Mouse (Mus musculus) olfactory bulb, adult 2 months (tissue): ENCODE measurements around the gene Arl5a. TPM values are rescaled to one million over a fixed set of nuclear protein-coding genes. Genes with fewer than 3 reads are reported as not detected.
A peak's percentile ranks its signal among the peaks of the same experiment; 100 is the strongest.

ENCODE experiments used
- H3K27ac ChIP-seq: fragments of 200-500 bp; 2 replicates; pipeline ENCODE4 v1.5.1; 2012; ENCODE audit warnings: low read depth, low read length; ENCODE audit not compliant: insufficient read depth
- H3K4me1 ChIP-seq: fragments of 200-500 bp; 2 replicates; pipeline ENCODE4 v1.6.1; 2012; ENCODE audit warnings: low read length; ENCODE audit not compliant: control insufficient read depth, insufficient read depth
- H3K4me3 ChIP-seq: fragments of 200-500 bp; 2 replicates; pipeline ENCODE4 v1.5.1; 2012; ENCODE audit warnings: mild to moderate bottlenecking, low read depth, low read length, moderate library complexity; ENCODE audit not compliant: insufficient read depth
- CTCF ChIP-seq: fragments of 200-500 bp; IDR thresholded peaks from 2 replicates; pipeline ENCODE4 v1.5.1; 2012; ENCODE audit warnings: low read depth, mild to moderate bottlenecking, low read length, moderate library complexity; ENCODE audit not compliant: insufficient read depth
- POLR2A ChIP-seq: fragments of 200-500 bp; IDR thresholded peaks from 2 replicates; pipeline ENCODE4 v1.6.1; 2012; ENCODE audit warnings: mild to moderate bottlenecking, low read depth, low read length, moderate library complexity; ENCODE audit not compliant: insufficient read depth
- WGBS: fragments of 180-500 bp; shearing (Covaris S2); methylation state at CpG from one replicate; pipeline ENCODE4 v1.1.7; 2018; 5-methylcytosine and 5-hydroxymethylcytosine counted together
- polyA plus RNA-seq: library from polyadenylated mRNA; stranded (reverse); fragments of >200 nt; gene quantifications from 2 replicates; pipeline ENCODE4 v1.2.4, GENCODE M21; 2012; ENCODE audit warnings: low replicate concordance; ENCODE audit not compliant: missing spikeins, insufficient read depth, insufficient read length

Gene Arl5a
- polyA plus RNA-seq, result 395 TPM in 1 of 2 replicates, not detected in the other

DNA sequence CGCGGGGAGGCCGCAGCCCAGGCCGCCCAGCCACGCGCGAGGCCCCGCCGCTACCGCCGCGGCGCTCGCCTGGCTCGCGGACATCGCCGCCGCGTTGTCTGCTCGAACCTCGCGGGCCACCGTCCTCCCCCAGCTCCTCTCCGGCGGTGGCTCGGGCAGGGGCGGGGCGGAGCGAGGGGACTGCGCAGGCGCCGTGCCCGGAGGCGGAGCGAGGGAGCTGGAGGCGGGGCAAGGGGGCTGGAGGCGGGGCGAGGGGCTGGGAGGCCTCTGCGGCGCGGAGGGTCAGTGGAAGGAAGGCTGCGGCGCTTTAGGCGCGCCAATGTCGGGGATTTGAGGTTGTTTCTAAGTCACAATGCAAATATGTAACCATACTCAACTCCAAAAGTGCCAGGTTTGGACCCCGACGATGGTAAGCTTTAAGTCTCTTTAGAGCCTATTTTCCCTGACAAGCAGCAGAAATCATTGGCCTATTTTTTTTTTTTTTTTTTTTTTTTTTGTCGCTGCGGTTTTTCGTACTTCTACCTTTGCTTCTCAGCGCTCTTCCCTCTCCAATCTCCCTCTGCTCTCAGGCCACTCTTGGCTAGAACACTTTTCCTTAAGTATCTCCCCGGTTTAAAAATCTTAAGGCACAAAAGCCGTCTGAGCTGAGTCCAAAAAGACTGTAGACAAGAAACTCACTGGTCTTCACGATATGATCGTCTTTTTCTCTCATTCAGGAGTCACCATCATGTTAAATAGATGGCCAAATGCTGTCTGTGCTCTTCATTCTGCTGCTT, at the start of gene Arl5a:
Arl5a (minus strand) TSS at position 155 of the 776 bp plus-strand sequence.
- Histone ChIP-seq H3K27ac (peak within 1 kb of the TSS; percentile 56), H3K4me1 (peaks cover 7% of the 10 kb centered on the region), H3K4me3 (peak within 1 kb of the TSS; percentile 83)
- peak; percentile 79 for TF ChIP-seq POLR2A
- no peak for TF ChIP-seq CTCF
- WGBS, result under 1% methylated on average over 56 of the region's 57 CpGs

DNA sequence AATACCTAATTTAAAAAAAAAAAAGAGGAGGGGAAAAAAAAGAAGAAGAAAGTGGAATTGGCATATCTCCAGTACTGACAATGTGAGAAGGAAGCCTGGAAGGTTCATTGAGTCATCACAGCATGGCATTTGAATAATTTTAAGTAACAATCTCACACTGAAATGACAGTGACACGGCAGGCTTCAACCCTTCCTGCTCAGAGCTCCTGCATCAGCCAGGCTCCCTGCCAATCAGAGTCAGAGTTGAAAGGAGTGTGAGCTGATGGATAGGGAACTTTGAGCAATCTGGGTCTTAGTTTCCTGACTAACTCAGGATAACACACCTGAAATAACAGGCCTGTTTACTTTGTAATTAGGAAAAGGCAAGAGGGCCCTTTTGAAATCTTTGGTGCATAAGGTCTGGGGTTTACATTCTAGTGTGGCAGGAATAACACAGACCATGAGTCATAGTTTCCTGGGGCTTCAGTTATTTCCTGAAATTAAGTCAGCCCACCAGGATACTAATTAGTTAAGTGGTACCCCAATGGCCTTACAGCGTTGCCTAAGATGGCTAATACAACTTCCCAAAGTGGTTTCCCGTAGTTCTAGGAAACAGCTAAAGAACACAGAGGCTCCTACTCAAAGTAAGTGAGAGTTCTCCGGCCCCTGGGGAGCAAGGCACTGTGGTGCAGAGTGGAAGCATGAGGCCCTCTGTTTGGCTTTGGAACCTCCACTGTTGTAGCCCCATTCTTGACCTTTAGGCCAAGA, 47.0 kb upstream of the Arl5a start:
- 27% methylated on average over 4 of the region's 4 CpGs for WGBS
- H3K27ac ChIP-seq, result no peak overlapping the region
- TF ChIP-seq CTCF (no peak), POLR2A (no peak)
- no peak overlapping the region for H3K4me3 ChIP-seq
- peaks cover 11% of the 10 kb centered on the region for H3K4me1 ChIP-seq

DNA sequence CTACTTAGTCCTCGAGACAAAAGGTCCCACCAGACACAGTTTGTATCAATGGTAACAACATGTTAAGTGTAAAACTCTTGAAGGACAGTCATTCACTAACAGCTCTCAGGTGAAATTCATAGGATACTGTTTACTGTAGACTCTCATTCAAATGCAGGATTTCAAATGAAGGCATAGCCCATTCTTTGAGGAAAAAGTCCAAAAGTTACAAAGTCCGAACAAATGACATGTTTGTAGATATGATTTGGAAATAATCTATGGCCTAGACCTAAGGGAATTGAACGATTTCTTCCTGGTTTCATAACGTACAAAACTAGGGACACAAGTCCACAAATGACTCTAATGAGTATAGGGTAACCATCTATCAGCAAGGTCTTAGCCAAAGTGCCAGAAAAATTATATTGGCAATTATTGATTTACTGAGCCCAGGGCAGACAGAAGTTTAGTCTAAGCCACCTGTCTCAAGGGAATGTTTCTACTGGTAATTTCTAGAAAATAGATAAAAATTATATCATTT, 45.4 kb upstream of the Arl5a start:
- 91% methylated on average over 4 of the region's 4 CpGs for WGBS
- no peak overlapping the region for H3K27ac ChIP-seq
- TF ChIP-seq POLR2A (no peak), CTCF (no peak)
- H3K4me3 ChIP-seq, result no peak overlapping the region
- H3K4me1 ChIP-seq, result peaks cover 11% of the 10 kb centered on the region

DNA sequence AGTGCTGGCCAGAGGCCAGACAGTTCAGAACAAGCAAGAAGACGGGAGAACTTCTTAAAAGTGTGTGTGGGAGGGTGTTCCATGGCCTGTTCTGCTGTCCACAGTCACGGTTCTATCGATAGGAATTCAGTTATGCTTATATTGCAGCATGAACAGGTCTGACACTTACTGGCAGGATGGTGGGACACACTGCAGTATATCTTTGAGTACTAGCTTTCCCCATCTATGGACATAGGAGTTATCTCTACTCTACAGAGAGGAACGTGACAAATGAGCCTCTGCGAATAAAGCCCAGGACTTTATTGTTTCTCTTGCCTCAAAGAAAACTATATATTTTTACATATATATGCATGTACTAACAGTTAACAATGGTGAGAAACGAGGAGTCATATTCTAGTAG, 42.9 kb upstream of the Arl5a start:
- no peak for TF ChIP-seq CTCF
- TF ChIP-seq POLR2A, result no peak
- H3K27ac ChIP-seq, result no peak overlapping the region
- H3K4me3 ChIP-seq, result no peak overlapping the region
- 86% methylated on average over 6 of the region's 6 CpGs for WGBS
- peaks cover 9% of the 10 kb centered on the region for H3K4me1 ChIP-seq

DNA sequence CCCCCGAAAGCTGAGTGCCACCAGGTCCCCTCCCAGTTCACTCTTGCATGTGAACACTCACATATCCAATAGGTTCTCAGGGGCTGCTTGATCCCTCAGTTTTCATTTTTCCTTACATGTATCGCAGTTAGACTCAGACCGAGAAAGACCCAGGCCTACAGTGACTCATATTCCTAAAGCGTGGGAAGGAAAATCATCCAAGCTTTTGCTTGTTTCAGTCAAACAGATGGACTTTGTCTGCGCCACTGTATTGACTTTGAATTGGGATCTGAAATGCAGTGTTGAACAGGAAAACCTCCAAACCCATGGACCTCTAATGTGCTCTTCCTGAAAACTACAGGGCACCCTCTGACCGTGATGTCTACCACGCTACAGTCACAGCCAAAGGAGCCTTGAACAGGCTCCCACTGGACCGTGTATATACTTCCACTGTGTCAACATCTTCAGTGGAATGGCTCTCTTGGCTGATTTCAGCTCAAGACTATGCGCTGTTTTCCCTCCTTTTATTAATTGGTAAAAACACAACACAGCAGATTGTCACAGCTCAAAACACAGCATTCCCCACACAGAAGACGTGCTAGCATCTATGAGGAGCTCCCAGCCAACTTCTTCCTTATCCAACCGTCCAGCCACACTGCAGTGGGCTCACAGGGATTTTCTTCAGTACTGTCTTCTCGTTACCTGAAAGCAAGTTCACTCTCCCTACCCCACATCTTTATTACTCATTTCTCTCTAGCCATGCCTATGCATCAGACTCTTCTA, 36.7 kb upstream of the Arl5a start:
- Histone ChIP-seq H3K4me1 (0 out of 2 replicates have a peak, but pooled peaks cover 2% of the 10 kb centered on the region), H3K4me3 (no peak overlapping the region), H3K27ac (no peak overlapping the region)
- WGBS, result 88% methylated on average over 12 of the region's 12 CpGs
- TF ChIP-seq POLR2A, result no peak
- no peak for TF ChIP-seq CTCF

DNA sequence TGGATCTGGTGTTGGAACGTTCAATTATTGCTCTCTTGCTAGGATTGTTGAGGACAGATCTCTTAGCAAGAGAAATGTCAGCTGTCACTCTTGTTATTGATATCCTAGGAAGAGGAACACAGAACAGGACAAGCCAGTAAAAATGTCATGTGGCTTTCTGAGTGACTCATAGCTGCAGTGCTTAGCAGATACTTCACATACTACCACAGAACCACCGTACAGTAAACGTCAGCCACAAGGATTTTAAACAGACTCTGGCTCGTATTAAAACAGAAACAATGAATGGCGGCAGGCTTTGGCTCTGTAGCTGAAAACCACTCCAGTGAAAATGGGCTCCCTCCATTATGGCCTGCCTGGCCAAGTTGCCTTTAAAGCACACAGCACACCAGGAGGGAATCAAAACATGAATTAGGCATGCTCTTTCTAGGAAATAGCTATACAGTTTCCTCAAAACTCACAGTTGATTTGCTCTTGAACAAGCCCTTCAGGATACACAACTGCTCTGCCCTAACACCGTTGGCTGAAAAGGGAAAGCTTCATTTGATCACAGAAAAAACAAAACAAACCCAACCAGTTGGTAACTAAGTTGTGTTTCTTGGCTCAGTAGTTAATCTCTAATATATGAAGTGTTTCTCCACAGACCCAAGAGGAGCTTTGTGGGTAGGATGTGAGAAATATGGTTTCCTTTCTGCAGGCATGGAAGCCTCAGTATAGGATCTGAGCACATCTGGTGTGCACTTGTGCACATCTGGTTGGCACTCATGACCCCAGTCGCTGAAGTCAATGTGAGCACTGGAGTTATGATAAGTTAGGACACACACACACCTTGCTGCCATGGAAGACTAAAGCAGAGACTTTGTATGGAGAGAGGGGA, 31.1 kb upstream of the Arl5a start:
- TF ChIP-seq CTCF, result no peak
- no peak for TF ChIP-seq POLR2A
- no peaks in the 10 kb centered on the region for H3K4me1 ChIP-seq
- WGBS, result 54% methylated on average over 7 of the region's 7 CpGs
- no peak overlapping the region for H3K27ac ChIP-seq
- no peak overlapping the region for H3K4me3 ChIP-seq

DNA sequence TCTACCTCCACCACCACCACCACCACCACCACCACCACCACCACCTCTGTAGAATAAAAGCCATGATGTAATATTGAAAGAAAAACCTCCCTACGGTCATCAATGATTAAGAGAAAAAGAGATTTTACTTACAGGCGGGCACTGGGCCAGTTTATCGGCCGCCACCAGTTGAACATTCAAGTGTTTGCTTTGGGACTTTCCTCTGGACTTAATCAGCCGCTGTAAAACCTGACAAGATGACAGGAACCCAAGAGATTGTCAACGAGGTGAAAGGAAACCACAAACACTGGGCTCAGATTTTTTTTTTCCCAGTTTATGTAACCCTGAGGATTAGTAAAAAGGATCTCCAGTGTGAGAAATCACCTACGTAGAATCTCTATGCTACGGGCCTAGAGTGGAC, 25.1 kb upstream of the Arl5a start:
- TF ChIP-seq CTCF (no peak), POLR2A (no peak)
- Histone ChIP-seq H3K4me1 (no peaks in the 10 kb centered on the region), H3K4me3 (no peak overlapping the region), H3K27ac (no peak overlapping the region)
- WGBS, result 87% methylated on average over 8 of the region's 8 CpGs

DNA sequence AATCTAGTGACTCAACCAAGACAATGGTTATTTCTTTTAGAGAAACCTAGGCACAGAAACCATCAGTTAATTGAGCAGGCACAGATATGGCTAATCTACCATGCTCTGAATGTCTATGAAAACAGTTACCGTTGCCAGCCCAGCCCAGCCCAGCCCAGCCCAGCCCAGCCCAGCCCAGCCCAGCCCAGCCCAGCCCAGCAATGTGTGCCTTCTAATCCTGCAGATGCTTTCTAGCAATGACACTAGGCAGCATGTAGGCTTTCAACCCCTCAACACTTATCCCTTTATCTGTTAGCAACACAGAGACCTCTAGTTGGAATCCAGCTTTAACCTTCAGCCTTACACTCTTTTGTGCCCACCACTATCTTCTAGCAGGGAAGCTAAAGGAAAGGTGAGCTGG, 24.2 kb upstream of the Arl5a start:
- 71% methylated on average over 1 of the region's 1 CpGs for WGBS
- Histone ChIP-seq H3K4me3 (no peak overlapping the region), H3K4me1 (no peaks in the 10 kb centered on the region), H3K27ac (no peak overlapping the region)
- TF ChIP-seq CTCF (no peak), POLR2A (no peak)
